Mouse (Mus musculus): ENCODE results near the gene Clcn1. TPM values are rescaled to one million over a fixed set of nuclear protein-coding genes. Genes with fewer than 3 reads are reported as not detected.

Gene Clcn1
- polyA plus RNA-seq, 1 experiment from 2014 or later, result 2.0 TPM

DNA sequence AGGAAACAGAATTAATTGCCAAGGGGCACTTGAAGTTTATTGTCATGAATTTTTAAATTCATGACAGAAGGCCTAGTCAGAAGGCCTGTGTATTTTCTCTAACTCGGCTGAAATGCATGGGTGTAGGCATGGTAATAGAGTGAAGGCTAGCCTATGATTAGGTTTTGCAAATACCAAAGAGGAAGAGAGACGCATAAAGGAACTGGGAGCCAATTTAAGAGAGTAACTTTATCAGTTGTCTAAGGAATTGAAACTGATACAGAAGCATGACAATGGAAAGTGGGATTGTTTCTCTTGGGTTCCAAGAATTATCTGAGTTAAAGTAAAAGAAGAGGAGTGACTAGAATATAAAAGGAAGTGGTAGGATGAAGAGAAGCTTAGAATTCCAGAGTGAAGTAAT, 52.7 kb downstream of the Clcn1 start:
- H3K4me3 ChIP-seq (ENCODE audit: low read depth, low read length), result no peak overlapping the region
- H3K27ac ChIP-seq (ENCODE audit: low read depth, low read length), result no peak overlapping the region
- no peak overlapping the region for H3K4me2 ChIP-seq (ENCODE audit: low read depth, low read length, severe bottlenecking)
- H3K27me3 ChIP-seq (ENCODE audit: control insufficient read depth, insufficient read depth, low read length), result no peaks in the 10 kb centered on the region
- no peaks in the 10 kb centered on the region for H3K9me3 ChIP-seq (ENCODE audit: control insufficient read depth, low read length)
- WGBS, result 87% methylated on average over 2 of the region's 2 CpGs
- H3K36me3 ChIP-seq (ENCODE audit: control insufficient read depth, insufficient read depth, low read length), result no peaks in the 10 kb centered on the region
- no peak overlapping the region for H3K9ac ChIP-seq (ENCODE audit: low read length)
- no peak for DNase-seq (ENCODE audit: low spot score)
- no peaks in the 10 kb centered on the region for H3K4me1 ChIP-seq (replicated peaks; ENCODE audit: control insufficient read depth, insufficient read depth, low read length)
- no peak for ATAC-seq (replicated peaks; ENCODE audit: low FRiP score)

DNA sequence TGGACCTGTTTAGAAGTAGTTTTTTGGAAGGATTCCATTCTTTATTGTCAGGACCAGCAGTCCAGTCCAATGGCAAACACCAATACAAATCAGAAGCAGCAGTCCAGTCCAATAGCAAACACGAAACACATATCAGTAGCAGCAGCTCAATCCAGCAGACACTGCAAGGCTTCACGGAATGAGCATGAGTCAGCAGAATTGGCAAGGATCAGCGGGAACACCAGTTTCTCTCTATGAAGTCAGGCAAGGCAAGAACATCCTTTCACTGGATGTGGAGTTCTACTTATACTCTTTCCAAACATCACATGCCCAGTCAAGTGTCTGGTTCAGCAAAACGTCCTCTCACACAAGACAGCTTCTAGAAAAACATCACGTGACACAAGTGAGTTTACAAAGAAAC, 53.5 kb downstream of the Clcn1 start:
- Histone ChIP-seq H3K27me3 (ENCODE audit: control insufficient read depth, insufficient read depth, low read length) (no peaks in the 10 kb centered on the region), H3K9ac (ENCODE audit: low read length) (no peak overlapping the region), H3K27ac (ENCODE audit: low read depth, low read length) (no peak overlapping the region), H3K4me3 (ENCODE audit: low read depth, low read length) (no peak overlapping the region), H3K36me3 (ENCODE audit: control insufficient read depth, insufficient read depth, low read length) (no peaks in the 10 kb centered on the region), H3K4me2 (ENCODE audit: low read depth, low read length, severe bottlenecking) (no peak overlapping the region), H3K4me1 (replicated peaks; ENCODE audit: control insufficient read depth, insufficient read depth, low read length) (no peaks in the 10 kb centered on the region), H3K9me3 (ENCODE audit: control insufficient read depth, low read length) (no peaks in the 10 kb centered on the region)
- DNase-seq (ENCODE audit: low spot score) (no peak), ATAC-seq (replicated peaks; ENCODE audit: low FRiP score) (no peak)
- WGBS, result 81% methylated on average over 5 of the region's 5 CpGs

- 89% methylated on average over 1 of the region's 1 CpGs for WGBS
- no peak overlapping the region for H3K4me3 ChIP-seq (ENCODE audit: low read depth, low read length)
- no peaks in the 10 kb centered on the region for H3K27me3 ChIP-seq (ENCODE audit: control insufficient read depth, insufficient read depth, low read length)
- H3K9ac ChIP-seq (ENCODE audit: low read length), result no peak overlapping the region
- no peak for DNase-seq (ENCODE audit: low spot score)
- H3K27ac ChIP-seq (ENCODE audit: low read depth, low read length), result no peak overlapping the region
- H3K9me3 ChIP-seq (ENCODE audit: control insufficient read depth, low read length), result no peaks in the 10 kb centered on the region
- H3K4me2 ChIP-seq (ENCODE audit: low read depth, low read length, severe bottlenecking), result no peak overlapping the region
- H3K4me1 ChIP-seq (replicated peaks; ENCODE audit: control insufficient read depth, insufficient read depth, low read length), result no peaks in the 10 kb centered on the region
- ATAC-seq (replicated peaks; ENCODE audit: low FRiP score), result no peak
- H3K36me3 ChIP-seq (ENCODE audit: control insufficient read depth, insufficient read depth, low read length), result no peaks in the 10 kb centered on the region
Observed at GRCm38 (mm10) chr6:42342171-42342570, 55.7 kb downstream of the Clcn1 start.

DNA sequence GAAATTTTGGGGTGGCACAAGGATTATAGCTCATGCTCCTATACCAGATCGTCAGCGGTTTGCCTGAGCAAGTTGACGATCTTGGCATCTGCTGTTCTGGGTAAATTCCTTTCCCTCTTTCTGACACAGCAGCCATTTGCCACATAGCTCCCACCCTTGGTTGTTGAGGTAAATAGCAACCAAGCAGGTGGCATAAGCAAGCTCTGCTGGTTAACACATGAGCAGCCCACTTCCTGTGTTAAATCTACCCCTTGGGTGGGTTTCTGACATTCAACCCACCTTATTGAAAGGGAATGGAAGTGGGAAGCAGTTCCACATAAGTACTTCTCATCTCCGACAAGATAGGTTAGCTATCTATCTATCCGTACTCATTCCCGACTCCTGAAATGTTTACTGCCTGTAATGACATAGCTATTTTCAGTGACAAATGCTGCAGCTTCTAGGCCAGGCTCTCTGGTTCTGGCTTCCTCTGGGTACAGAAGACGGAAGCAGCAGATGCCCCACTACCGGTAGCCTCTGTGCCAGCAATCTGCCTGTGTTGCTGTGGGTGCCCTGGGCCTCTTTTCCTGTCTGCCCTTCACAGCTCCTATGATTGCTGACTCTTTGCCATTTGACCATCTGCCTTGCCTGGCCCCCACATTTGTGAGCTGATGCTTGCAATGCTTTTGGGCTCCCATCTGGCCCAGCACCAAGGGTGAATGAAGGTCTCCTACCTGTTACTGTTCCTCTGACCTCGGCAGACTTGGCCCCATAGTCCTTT, 57.1 kb downstream of the Clcn1 start:
- ATAC-seq (replicated peaks; ENCODE audit: low FRiP score) (no peak), DNase-seq (ENCODE audit: low spot score) (no peak)
- H3K9ac ChIP-seq (ENCODE audit: low read length), result no peak overlapping the region
- H3K9me3 ChIP-seq (ENCODE audit: control insufficient read depth, low read length), result no peaks in the 10 kb centered on the region
- no peaks in the 10 kb centered on the region for H3K36me3 ChIP-seq (ENCODE audit: control insufficient read depth, insufficient read depth, low read length)
- no peaks in the 10 kb centered on the region for H3K27me3 ChIP-seq (ENCODE audit: control insufficient read depth, insufficient read depth, low read length)
- 91% methylated on average over 9 of the region's 9 CpGs for WGBS
- H3K4me3 ChIP-seq (ENCODE audit: low read depth, low read length), result no peak overlapping the region
- no peak overlapping the region for H3K27ac ChIP-seq (ENCODE audit: low read depth, low read length)
- H3K4me1 ChIP-seq (replicated peaks; ENCODE audit: control insufficient read depth, insufficient read depth, low read length), result peaks cover 1% of the 10 kb centered on the region
- no peak overlapping the region for H3K4me2 ChIP-seq (ENCODE audit: low read depth, low read length, severe bottlenecking)

DNA sequence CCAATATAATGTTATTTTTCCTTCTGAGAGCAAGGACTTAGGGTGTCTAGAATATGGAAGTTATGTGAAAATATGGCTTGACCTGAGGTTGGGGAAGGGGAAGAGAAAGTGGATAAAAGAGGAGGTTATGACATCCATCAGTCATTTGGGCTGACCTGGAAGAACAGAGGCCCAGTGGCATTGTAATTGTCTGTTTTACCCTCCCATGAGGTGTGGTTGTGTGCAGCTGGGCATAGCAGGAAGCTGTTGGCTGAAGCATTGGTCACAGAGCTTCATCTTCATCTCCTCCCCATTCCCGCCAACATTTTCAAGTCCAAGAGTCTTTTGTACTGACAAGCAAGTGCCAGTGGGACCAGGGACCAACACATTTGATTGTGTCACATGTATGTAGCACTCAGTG, 57.8 kb downstream of the Clcn1 start:
- no peaks in the 10 kb centered on the region for H3K27me3 ChIP-seq (ENCODE audit: control insufficient read depth, insufficient read depth, low read length)
- no peaks in the 10 kb centered on the region for H3K36me3 ChIP-seq (ENCODE audit: control insufficient read depth, insufficient read depth, low read length)
- H3K4me2 ChIP-seq (ENCODE audit: low read depth, low read length, severe bottlenecking), result no peak overlapping the region
- DNase-seq (ENCODE audit: low spot score) (no peak), ATAC-seq (replicated peaks; ENCODE audit: low FRiP score) (no peak)
- no peak overlapping the region for H3K4me3 ChIP-seq (ENCODE audit: low read depth, low read length)
- H3K9ac ChIP-seq (ENCODE audit: low read length), result no peak overlapping the region
- WGBS, result 77% methylated on average over 1 of the region's 1 CpGs
- no peaks in the 10 kb centered on the region for H3K9me3 ChIP-seq (ENCODE audit: control insufficient read depth, low read length)
- peaks cover 3% of the 10 kb centered on the region for H3K4me1 ChIP-seq (replicated peaks; ENCODE audit: control insufficient read depth, insufficient read depth, low read length)
- H3K27ac ChIP-seq (ENCODE audit: low read depth, low read length), result no peak overlapping the region

GRCm38 (mm10) chr6:42348281-42349005, 62.0 kb downstream of the Clcn1 start:
- WGBS, result 32% methylated on average over 12 of the region's 12 CpGs

GRCm38 (mm10) chr6:42349006-42349425, 62.5 kb downstream of the Clcn1 start:
- peak; percentile 84 for DNase-seq (ENCODE audit: low spot score)
- Histone ChIP-seq H3K27me3 (ENCODE audit: control insufficient read depth, insufficient read depth, low read length) (no peaks in the 10 kb centered on the region), H3K9me3 (ENCODE audit: control insufficient read depth, low read length) (no peaks in the 10 kb centered on the region), H3K9ac (ENCODE audit: low read length) (peak overlapping the region; percentile 89), H3K36me3 (ENCODE audit: control insufficient read depth, insufficient read depth, low read length) (no peaks in the 10 kb centered on the region), H3K4me1 (replicated peaks; ENCODE audit: control insufficient read depth, insufficient read depth, low read length) (peaks cover 5% of the 10 kb centered on the region), H3K27ac (ENCODE audit: low read depth, low read length) (peak overlapping the region; percentile 87), H3K4me2 (ENCODE audit: low read depth, low read length, severe bottlenecking) (peak overlapping the region; percentile 77), H3K4me3 (ENCODE audit: low read depth, low read length) (peak overlapping the region; percentile 77)
- whole genome bisulfite sequencing, result under 1% methylated on average over 11 of the region's 11 CpGs
- ATAC-seq (replicated peaks; ENCODE audit: low FRiP score), result peak; percentile 43

More at GRCm38 (mm10) chr6:42348281-42349005, 62.0 kb downstream of the Clcn1 start:
- Histone ChIP-seq H3K27ac (ENCODE audit: low read depth, low read length) (no peak overlapping the region; the same call in 1 of the 2 replicates), H3K4me2 (ENCODE audit: low read depth, low read length, severe bottlenecking) (peak overlapping the region; percentile 77; the same call in 1 of the 2 replicates), H3K9me3 (ENCODE audit: control insufficient read depth, low read length) (no peaks in the 10 kb centered on the region), H3K4me3 (ENCODE audit: low read depth, low read length) (peak overlapping the region; percentile 77; the same call in 1 of the 2 replicates), H3K36me3 (ENCODE audit: control insufficient read depth, insufficient read depth, low read length) (no peaks in the 10 kb centered on the region), H3K27me3 (ENCODE audit: control insufficient read depth, insufficient read depth, low read length) (no peaks in the 10 kb centered on the region), H3K4me1 (replicated peaks; ENCODE audit: control insufficient read depth, insufficient read depth, low read length) (peaks cover 5% of the 10 kb centered on the region), H3K9ac (ENCODE audit: low read length) (no peak overlapping the region; the same call in 1 of the 2 replicates)
- ATAC-seq (replicated peaks; ENCODE audit: low FRiP score) (no peak), DNase-seq (ENCODE audit: low spot score) (no peak)

DNA sequence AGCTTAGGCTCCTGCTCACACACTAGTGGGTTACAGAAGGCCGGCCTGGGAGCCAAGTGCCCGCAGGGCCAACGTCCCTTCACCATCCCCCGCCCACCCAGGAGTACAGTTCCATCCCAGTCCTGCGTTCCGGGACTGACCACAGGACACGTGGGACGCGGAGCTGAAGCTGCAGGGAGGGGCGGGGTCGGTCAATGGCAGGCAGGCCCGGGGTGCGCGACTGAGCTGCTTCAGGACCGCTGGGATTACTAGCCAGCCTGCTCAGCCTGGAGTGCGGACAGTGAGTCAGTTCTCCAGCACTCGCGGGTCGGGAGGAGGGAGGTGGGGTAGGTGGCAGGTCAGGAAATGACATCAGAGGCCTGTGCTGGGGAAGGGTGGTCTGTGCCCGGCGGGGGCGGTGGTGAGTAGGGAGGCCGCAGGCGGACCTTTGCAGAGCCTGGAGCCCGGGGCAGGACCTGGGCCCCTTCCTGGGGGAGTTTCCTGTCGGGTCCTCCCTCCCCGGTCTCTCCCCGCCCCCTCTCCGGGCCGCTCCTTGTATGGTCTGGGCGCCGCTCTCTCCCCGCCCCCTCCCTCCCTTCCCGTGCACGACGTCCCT, 63.0 kb downstream of the Clcn1 start, which contains the start of gene Zyx:
Zyx (plus strand) TSS at position 205 of the 595 bp plus-strand sequence.
- peaks cover 5% of the 10 kb centered on the region for H3K4me1 ChIP-seq (replicated peaks; ENCODE audit: control insufficient read depth, insufficient read depth, low read length)
- peak; percentile 94 for ATAC-seq (replicated peaks; ENCODE audit: low FRiP score)
- WGBS, result under 1% methylated on average over 26 of the region's 36 CpGs

More for the DNA sequence above, 63.0 kb downstream of the Clcn1 start, which contains the start of gene Zyx:
- no peaks in the 10 kb centered on the region for H3K36me3 ChIP-seq (ENCODE audit: control insufficient read depth, insufficient read depth, low read length)
- peak within 1 kb of the TSS; percentile 89 for H3K9ac ChIP-seq (ENCODE audit: low read length)
- DNase-seq (ENCODE audit: low spot score), result peak; percentile 95
- no peaks in the 10 kb centered on the region for H3K9me3 ChIP-seq (ENCODE audit: control insufficient read depth, low read length)
- peak within 1 kb of the TSS; percentile 77 for H3K4me2 ChIP-seq (ENCODE audit: low read depth, low read length, severe bottlenecking)
- H3K27me3 ChIP-seq (ENCODE audit: control insufficient read depth, insufficient read depth, low read length), result no peaks in the 10 kb centered on the region
- peak within 1 kb of the TSS; percentile 77 for H3K4me3 ChIP-seq (ENCODE audit: low read depth, low read length)
- peak within 1 kb of the TSS; percentile 87 for H3K27ac ChIP-seq (ENCODE audit: low read depth, low read length)
